Mouse (Mus musculus) adrenal gland, postnatal 36 days (tissue): ENCODE measurements around the gene Slc2a9. TPM values are rescaled to one million over a fixed set of nuclear protein-coding genes. Genes with fewer than 3 reads are reported as not detected.

Experiments
- total RNA-seq, 2 experiments: library from RNA; stranded (reverse); gene quantifications; 2 replicates each; pipeline ENCODE4 v1.2.3; 2021

Slc2a9 gene
- total RNA-seq, 2 experiments from 2014 or later = 2.0 to 2.4 TPM

Other genes with a start within 250 kb of the Slc2a9 start
- 10 to 100 TPM; 40.8 to 43.0 TPM for gene Tmem128, start 243.0 kb downstream of the Slc2a9 start, total RNA-seq
- 10 to 100 TPM; 30.6 to 39.5 TPM for gene Otop1, start 227.2 kb downstream of the Slc2a9 start, total RNA-seq
- not detected for gene Drd5, start 183.8 kb downstream of the Slc2a9 start, total RNA-seq
- 100 to 1,000 TPM; 130 to 138 TPM for gene Wdr1, start 60.1 kb upstream of the Slc2a9 start, total RNA-seq
- 1 to 10 TPM; 6.3 to 6.5 TPM for gene Zfp518b, start 181.7 kb upstream of the Slc2a9 start, total RNA-seq